Mouse (Mus musculus): ENCODE results near the gene Klhl26. TPM values are rescaled to one million over a fixed set of nuclear protein-coding genes. Genes with fewer than 3 reads are reported as not detected.

The Klhl26 gene
- polyA plus RNA-seq, 1 experiment from 2014 or later: 19.1 TPM

GRCm38 (mm10) chr8:70489576-70489975, 12.8 kb upstream of the Klhl26 start:
- Histone ChIP-seq H3K4me3 (replicated peaks; ENCODE audit: low read depth, low read length) (peak overlapping the region; percentile 26), H3K9ac (ENCODE audit: low read depth, low read length) (no peak overlapping the region), H3K27me3 (ENCODE audit: insufficient read depth, low read length) (peaks cover 80% of the 10 kb centered on the region), H3K36me3 (ENCODE audit: insufficient read depth, low read length) (no peaks in the 10 kb centered on the region), H3K4me2 (ENCODE audit: low read length) (peak overlapping the region; percentile 61), H3K9me3 (replicated peaks; ENCODE audit: low read length) (no peaks in the 10 kb centered on the region), H3K4me1 (replicated peaks; ENCODE audit: insufficient read depth, low read length) (peaks cover 32% of the 10 kb centered on the region), H3K27ac (no peak overlapping the region)
- under 1% methylated on average over 23 of the region's 41 CpGs for WGBS
- DNase-seq (ENCODE audit: low spot score) (no peak), ATAC-seq (replicated peaks; ENCODE audit: low FRiP score, low read depth) (no peak)
- TF ChIP-seq CTCF (IDR thresholded peaks at IDR 0.05; ENCODE audit: low read depth): no peak

GRCm38 (mm10) chr8:70488931-70489470, 12.2 kb upstream of the Klhl26 start:
- H3K9me3 ChIP-seq (replicated peaks; ENCODE audit: low read length): no peaks in the 10 kb centered on the region
- H3K4me2 ChIP-seq (ENCODE audit: low read length): peak overlapping the region; percentile 61
- DNase-seq (ENCODE audit: low spot score) (no peak), ATAC-seq (replicated peaks; ENCODE audit: low FRiP score, low read depth) (no peak)
- H3K9ac ChIP-seq (ENCODE audit: low read depth, low read length): no peak overlapping the region
- 4% methylated on average over 14 of the region's 14 CpGs for WGBS
- H3K4me1 ChIP-seq (replicated peaks; ENCODE audit: insufficient read depth, low read length): peaks cover 32% of the 10 kb centered on the region
- TF ChIP-seq CTCF (IDR thresholded peaks at IDR 0.05; ENCODE audit: low read depth): no peak
- no peak overlapping the region for H3K27ac ChIP-seq
- peak overlapping the region; percentile 26 for H3K4me3 ChIP-seq (replicated peaks; ENCODE audit: low read depth, low read length)
- no peaks in the 10 kb centered on the region for H3K36me3 ChIP-seq (ENCODE audit: insufficient read depth, low read length)
- H3K27me3 ChIP-seq (ENCODE audit: insufficient read depth, low read length): peaks cover 74% of the 10 kb centered on the region

- H3K27ac ChIP-seq: no peak overlapping the region
- H3K36me3 ChIP-seq (ENCODE audit: insufficient read depth, low read length): no peaks in the 10 kb centered on the region
- TF ChIP-seq CTCF (IDR thresholded peaks at IDR 0.05; ENCODE audit: low read depth): no peak
- ATAC-seq (replicated peaks; ENCODE audit: low FRiP score, low read depth) (peak; percentile 26; the same call in 1 of the 2 replicates), DNase-seq (ENCODE audit: low spot score) (no peak)
- peak overlapping the region; percentile 40; the same call in 1 of the 2 replicates for H3K9ac ChIP-seq (ENCODE audit: low read depth, low read length)
- peak overlapping the region; percentile 61 for H3K4me2 ChIP-seq (ENCODE audit: low read length)
- 5% methylated on average over 55 of the region's 55 CpGs for WGBS
- H3K9me3 ChIP-seq (replicated peaks; ENCODE audit: low read length): no peaks in the 10 kb centered on the region
- peaks cover 28% of the 10 kb centered on the region for H3K4me1 ChIP-seq (replicated peaks; ENCODE audit: insufficient read depth, low read length)
- peaks cover 66% of the 10 kb centered on the region for H3K27me3 ChIP-seq (ENCODE audit: insufficient read depth, low read length)
- H3K4me3 ChIP-seq (replicated peaks; ENCODE audit: low read depth, low read length): peak overlapping the region; percentile 21; the same call in 1 of the 2 replicates
Measured at GRCm38 (mm10) chr8:70487993-70488796, 11.4 kb upstream of the Klhl26 start.

DNA sequence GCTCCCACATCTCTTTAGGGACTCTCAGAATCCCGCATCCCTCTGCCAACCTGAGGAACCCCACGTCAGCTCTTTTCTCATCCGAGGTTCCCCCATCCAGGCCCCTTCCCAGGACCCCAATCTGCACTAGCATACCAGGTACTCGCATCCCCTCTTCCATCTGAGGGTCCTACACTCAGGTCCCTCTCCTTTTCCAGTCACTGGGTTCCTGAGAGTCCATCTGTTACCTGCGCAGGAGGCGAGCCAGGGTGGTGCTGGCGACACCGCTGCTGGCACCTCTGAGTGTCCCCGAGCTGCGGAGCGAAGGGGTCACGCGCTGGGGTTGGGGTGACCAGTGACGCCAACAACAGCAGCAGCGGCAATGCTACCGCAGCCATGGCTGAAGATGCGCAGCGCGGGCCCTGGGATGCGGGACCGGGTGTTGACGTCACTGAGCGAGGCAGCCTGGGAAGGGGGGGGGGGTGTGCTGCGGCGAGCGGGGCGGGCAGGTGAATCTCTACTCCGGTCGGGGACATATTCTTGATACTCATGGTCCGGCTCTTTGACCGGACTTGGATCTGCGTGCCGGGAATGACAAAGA, 10.3 kb upstream of the Klhl26 start, which contains the start of gene Tmem59l:
Gene Tmem59l, minus strand, starts transcription at position 418 of the 580 bp plus-strand sequence.
- H3K9me3 ChIP-seq (replicated peaks; ENCODE audit: low read length): no peaks in the 10 kb centered on the region
- no peak for TF ChIP-seq CTCF (IDR thresholded peaks at IDR 0.05; ENCODE audit: low read depth)
- H3K4me3 ChIP-seq (replicated peaks; ENCODE audit: low read depth, low read length): peak within 1 kb of the TSS; percentile 21; the same call in 1 of the 2 replicates
- no peak for ATAC-seq (replicated peaks; ENCODE audit: low FRiP score, low read depth)
- WGBS: 9% methylated on average over 33 of the region's 33 CpGs
- H3K36me3 ChIP-seq (ENCODE audit: insufficient read depth, low read length): no peaks in the 10 kb centered on the region
- H3K27ac ChIP-seq: no peak within 1 kb of the TSS
- peak within 1 kb of the TSS; percentile 40; the same call in 1 of the 2 replicates for H3K9ac ChIP-seq (ENCODE audit: low read depth, low read length)
- H3K4me1 ChIP-seq (replicated peaks; ENCODE audit: insufficient read depth, low read length): peaks cover 24% of the 10 kb centered on the region
- H3K4me2 ChIP-seq (ENCODE audit: low read length): peak within 1 kb of the TSS; percentile 61
- DNase-seq (ENCODE audit: low spot score): no peak
- H3K27me3 ChIP-seq (ENCODE audit: insufficient read depth, low read length): peaks cover 55% of the 10 kb centered on the region

DNA sequence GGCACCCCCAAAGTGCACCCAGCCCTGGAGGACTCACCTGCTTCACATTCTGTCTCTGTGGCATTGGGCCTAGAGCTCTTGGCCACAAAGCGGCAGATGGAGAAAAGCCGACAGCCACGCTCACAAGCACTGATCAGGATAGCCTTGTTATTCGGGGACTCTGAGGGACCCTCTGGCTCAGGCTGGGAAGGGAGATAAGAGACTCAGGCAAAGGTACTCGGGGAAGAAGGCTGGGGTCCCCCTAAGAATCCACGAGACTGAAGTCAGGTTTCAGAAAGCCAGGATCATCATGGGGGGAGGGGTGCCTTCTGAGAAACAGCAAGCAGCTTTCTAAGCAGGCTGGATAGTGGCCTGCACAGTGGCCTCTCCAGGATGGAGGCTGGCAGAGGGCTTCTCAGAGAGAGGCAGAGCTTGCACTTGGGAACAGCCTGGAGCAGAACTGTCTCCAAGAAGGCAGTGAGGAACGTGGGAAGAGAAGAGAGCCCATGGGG, 9.5 kb upstream of the Klhl26 start:
- ATAC-seq (replicated peaks; ENCODE audit: low FRiP score, low read depth): no peak
- DNase-seq (ENCODE audit: low spot score): no peak
- H3K27me3 ChIP-seq (ENCODE audit: insufficient read depth, low read length): peaks cover 47% of the 10 kb centered on the region
- no peak overlapping the region for H3K4me3 ChIP-seq (replicated peaks; ENCODE audit: low read depth, low read length)
- no peaks in the 10 kb centered on the region for H3K9me3 ChIP-seq (replicated peaks; ENCODE audit: low read length)
- 66% methylated on average over 7 of the region's 7 CpGs for WGBS
- no peaks in the 10 kb centered on the region for H3K36me3 ChIP-seq (ENCODE audit: insufficient read depth, low read length)
- no peak overlapping the region for H3K9ac ChIP-seq (ENCODE audit: low read depth, low read length)
- H3K4me1 ChIP-seq (replicated peaks; ENCODE audit: insufficient read depth, low read length): peaks cover 24% of the 10 kb centered on the region
- no peak for TF ChIP-seq CTCF (IDR thresholded peaks at IDR 0.05; ENCODE audit: low read depth)
- H3K4me2 ChIP-seq (ENCODE audit: low read length): no peak overlapping the region
- no peak overlapping the region for H3K27ac ChIP-seq

- no peaks in the 10 kb centered on the region for H3K9me3 ChIP-seq (replicated peaks; ENCODE audit: low read length)
- no peak overlapping the region for H3K27ac ChIP-seq
- no peak overlapping the region for H3K9ac ChIP-seq (ENCODE audit: low read depth, low read length)
- 61% methylated on average over 2 of the region's 2 CpGs for WGBS
- DNase-seq (ENCODE audit: low spot score): no peak
- no peaks in the 10 kb centered on the region for H3K36me3 ChIP-seq (ENCODE audit: insufficient read depth, low read length)
- H3K4me3 ChIP-seq (replicated peaks; ENCODE audit: low read depth, low read length): no peak overlapping the region
- H3K27me3 ChIP-seq (ENCODE audit: insufficient read depth, low read length): peaks cover 19% of the 10 kb centered on the region
- ATAC-seq (replicated peaks; ENCODE audit: low FRiP score, low read depth): no peak
- H3K4me1 ChIP-seq (replicated peaks; ENCODE audit: insufficient read depth, low read length): 0 out of 2 replicates have a peak, but pooled peaks cover 5% of the 10 kb centered on the region
- no peak overlapping the region for H3K4me2 ChIP-seq (ENCODE audit: low read length)
- no peak for TF ChIP-seq CTCF (IDR thresholded peaks at IDR 0.05; ENCODE audit: low read depth)
Measured at GRCm38 (mm10) chr8:70482943-70483342, 6.2 kb upstream of the Klhl26 start.
